Mouse (Mus musculus): ENCODE results near the gene Rftn2. TPM values are rescaled to one million over a fixed set of nuclear protein-coding genes. Genes with fewer than 3 reads are reported as not detected.

The Rftn2 gene
- polyA plus RNA-seq, 2 experiments: 24.3 to 27.0 TPM

DNA sequence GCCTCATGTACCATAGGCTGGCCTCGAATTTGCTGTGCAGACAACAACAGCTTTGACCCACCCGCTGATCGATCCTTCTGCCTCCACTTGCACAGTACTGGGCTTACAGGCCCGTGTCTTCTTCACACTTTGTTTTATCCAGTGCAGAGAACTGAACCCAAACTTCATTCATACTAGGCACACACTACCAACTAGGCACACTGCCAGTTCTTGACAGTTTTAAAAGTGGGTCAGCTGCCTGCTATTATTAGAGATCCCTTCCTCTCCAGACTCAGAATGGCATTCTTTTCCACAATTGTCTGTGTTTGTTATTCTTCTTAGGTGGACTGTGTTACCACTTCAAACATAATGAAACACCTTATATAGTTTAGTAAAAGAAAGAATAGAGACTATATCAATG, 5.2 kb downstream of the Rftn2 start:
- TF ChIP-seq POLR2A (IDR thresholded peaks at IDR 0.05; ENCODE audit: borderline replicate concordance, extremely low read depth, insufficient read depth, insufficient read length): no peak
- H3K4me2 ChIP-seq (replicated peaks; ENCODE audit: low read depth, low read length, severe bottlenecking): no peak overlapping the region
- whole genome bisulfite sequencing: 75% methylated on average over 4 of the region's 4 CpGs

DNA sequence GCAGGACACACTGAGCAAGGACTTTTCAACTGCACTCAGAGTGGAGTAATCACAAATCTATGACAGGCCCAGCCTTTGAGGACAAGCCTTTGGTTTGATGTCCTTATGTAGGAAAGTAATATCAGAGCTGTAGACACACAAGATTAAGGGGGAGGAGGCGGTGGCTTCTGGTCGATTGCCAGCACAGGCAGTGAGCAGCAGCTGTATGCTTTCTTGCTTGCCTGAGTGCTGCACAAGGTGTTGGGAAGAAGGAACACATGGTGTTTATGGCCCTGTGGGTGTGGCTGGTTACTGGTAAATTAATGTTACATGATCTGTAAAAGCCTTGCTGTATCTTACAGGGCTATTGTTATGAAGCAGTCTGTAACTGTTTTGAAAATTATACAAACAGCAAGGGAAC, 9.4 kb downstream of the Rftn2 start:
- DNase-seq (ENCODE audit: low spot score) (peak; percentile 55), ATAC-seq (ENCODE audit: low FRiP score, low read depth) (peak; percentile 58; the same call in 1 of the 2 replicates)
- Histone ChIP-seq H3K36me3 (ENCODE audit: control insufficient read depth, insufficient read depth, low read length) (peaks cover 8% of the 10 kb centered on the region), H3K27ac (replicated peaks; ENCODE audit: low read depth, low read length) (no peak overlapping the region), H3K27me3 (ENCODE audit: control insufficient read depth, insufficient read depth, low read length) (no peaks in the 10 kb centered on the region), H3K4me1 (ENCODE audit: control insufficient read depth, insufficient read depth, low read length) (peaks cover 9% of the 10 kb centered on the region), H3K9ac (ENCODE audit: low read depth, low read length, severe bottlenecking) (no peak overlapping the region), H3K9me3 (ENCODE audit: control insufficient read depth, low read length) (no peaks in the 10 kb centered on the region), H3K4me2 (replicated peaks; ENCODE audit: low read depth, low read length, severe bottlenecking) (no peak overlapping the region), H3K4me3 (replicated peaks; ENCODE audit: low read length) (no peak overlapping the region)
- TF ChIP-seq POLR2A (IDR thresholded peaks at IDR 0.05; ENCODE audit: borderline replicate concordance, extremely low read depth, insufficient read depth, insufficient read length): no peak
- 3% methylated on average over 2 of the region's 2 CpGs for WGBS

More for the DNA sequence above, 5.2 kb downstream of the Rftn2 start:
- Histone ChIP-seq H3K27me3 (ENCODE audit: control insufficient read depth, insufficient read depth, low read length) (no peaks in the 10 kb centered on the region), H3K27ac (replicated peaks; ENCODE audit: low read depth, low read length) (no peak overlapping the region), H3K9me3 (ENCODE audit: control insufficient read depth, low read length) (no peaks in the 10 kb centered on the region), H3K9ac (ENCODE audit: low read depth, low read length, severe bottlenecking) (no peak overlapping the region), H3K4me3 (replicated peaks; ENCODE audit: low read length) (no peak overlapping the region), H3K4me1 (ENCODE audit: control insufficient read depth, insufficient read depth, low read length) (peaks cover 30% of the 10 kb centered on the region), H3K36me3 (ENCODE audit: control insufficient read depth, insufficient read depth, low read length) (no peaks in the 10 kb centered on the region)
- no peak for ATAC-seq (ENCODE audit: low FRiP score, low read depth)
- peak; percentile 47 for DNase-seq (ENCODE audit: low spot score)

DNA sequence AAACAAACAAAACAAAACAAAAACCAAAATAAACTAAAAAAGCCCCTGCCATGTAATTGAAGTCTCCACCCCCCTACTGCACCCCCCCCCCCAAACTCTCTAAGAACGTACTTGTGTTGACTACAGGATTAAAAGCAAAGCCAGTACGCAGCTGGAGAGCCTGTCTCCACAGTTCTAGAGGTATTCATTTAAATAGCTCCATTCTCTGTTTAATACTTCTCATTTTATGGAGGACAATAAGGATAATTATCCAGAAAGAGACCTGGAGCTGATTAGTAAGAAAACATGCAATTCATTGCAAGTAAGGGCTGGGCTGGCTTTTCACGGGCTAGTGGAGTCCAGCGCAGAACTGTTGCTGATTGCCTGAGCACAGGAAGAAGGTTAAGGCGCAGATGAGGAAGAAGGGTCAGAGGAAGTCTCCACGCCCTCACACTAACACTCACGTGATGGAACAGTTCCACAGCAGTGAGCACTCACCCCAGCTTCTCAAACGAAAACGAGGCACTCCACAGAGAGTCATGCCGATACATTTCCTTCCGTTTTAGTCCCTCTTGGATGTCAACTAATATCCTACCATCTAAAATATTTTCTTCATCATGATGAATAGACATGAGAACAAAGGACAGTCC, 11.3 kb downstream of the Rftn2 start:
- H3K27ac ChIP-seq (replicated peaks; ENCODE audit: low read depth, low read length): no peak overlapping the region

DNA sequence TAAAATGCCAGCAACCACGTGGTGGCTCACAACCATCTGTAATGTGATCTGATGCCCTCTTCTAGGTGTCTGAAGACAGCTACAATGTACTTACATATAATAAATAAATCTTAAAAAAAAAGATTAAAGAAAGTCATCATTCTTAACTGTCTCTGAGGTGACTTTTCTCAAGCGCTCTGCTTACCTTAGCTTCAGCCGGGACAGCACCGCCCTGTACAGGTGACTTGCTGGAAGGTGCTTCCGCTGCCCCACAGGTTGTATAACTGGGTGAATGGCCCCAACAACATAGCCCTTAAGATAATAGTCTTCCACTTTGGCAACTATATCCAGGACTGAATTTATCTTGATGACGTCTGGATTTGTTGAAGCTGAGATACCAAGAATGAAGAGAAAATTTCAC, 12.6 kb downstream of the Rftn2 start:
- Histone ChIP-seq H3K4me1 (ENCODE audit: control insufficient read depth, insufficient read depth, low read length) (peaks cover 11% of the 10 kb centered on the region), H3K27ac (replicated peaks; ENCODE audit: low read depth, low read length) (no peak overlapping the region), H3K36me3 (ENCODE audit: control insufficient read depth, insufficient read depth, low read length) (peaks cover 23% of the 10 kb centered on the region), H3K9me3 (ENCODE audit: control insufficient read depth, low read length) (no peaks in the 10 kb centered on the region), H3K27me3 (ENCODE audit: control insufficient read depth, insufficient read depth, low read length) (no peaks in the 10 kb centered on the region), H3K4me2 (replicated peaks; ENCODE audit: low read depth, low read length, severe bottlenecking) (no peak overlapping the region), H3K4me3 (replicated peaks; ENCODE audit: low read length) (no peak overlapping the region), H3K9ac (ENCODE audit: low read depth, low read length, severe bottlenecking) (no peak overlapping the region)
- DNase-seq (ENCODE audit: low spot score) (no peak), ATAC-seq (ENCODE audit: low FRiP score, low read depth) (no peak)
- TF ChIP-seq POLR2A (IDR thresholded peaks at IDR 0.05; ENCODE audit: borderline replicate concordance, extremely low read depth, insufficient read depth, insufficient read length): no peak
- WGBS: 85% methylated on average over 6 of the region's 6 CpGs

More for the DNA sequence above, 11.3 kb downstream of the Rftn2 start:
- Histone ChIP-seq H3K4me1 (ENCODE audit: control insufficient read depth, insufficient read depth, low read length) (peaks cover 11% of the 10 kb centered on the region), H3K36me3 (ENCODE audit: control insufficient read depth, insufficient read depth, low read length) (peaks cover 21% of the 10 kb centered on the region), H3K27me3 (ENCODE audit: control insufficient read depth, insufficient read depth, low read length) (no peaks in the 10 kb centered on the region), H3K4me2 (replicated peaks; ENCODE audit: low read depth, low read length, severe bottlenecking) (no peak overlapping the region), H3K4me3 (replicated peaks; ENCODE audit: low read length) (no peak overlapping the region), H3K9ac (ENCODE audit: low read depth, low read length, severe bottlenecking) (no peak overlapping the region), H3K9me3 (ENCODE audit: control insufficient read depth, low read length) (no peaks in the 10 kb centered on the region)
- no peak for TF ChIP-seq POLR2A (IDR thresholded peaks at IDR 0.05; ENCODE audit: borderline replicate concordance, extremely low read depth, insufficient read depth, insufficient read length)
- ATAC-seq (ENCODE audit: low FRiP score, low read depth): no peak
- DNase-seq (ENCODE audit: low spot score): no peak
- WGBS: 37% methylated on average over 11 of the region's 11 CpGs

DNA sequence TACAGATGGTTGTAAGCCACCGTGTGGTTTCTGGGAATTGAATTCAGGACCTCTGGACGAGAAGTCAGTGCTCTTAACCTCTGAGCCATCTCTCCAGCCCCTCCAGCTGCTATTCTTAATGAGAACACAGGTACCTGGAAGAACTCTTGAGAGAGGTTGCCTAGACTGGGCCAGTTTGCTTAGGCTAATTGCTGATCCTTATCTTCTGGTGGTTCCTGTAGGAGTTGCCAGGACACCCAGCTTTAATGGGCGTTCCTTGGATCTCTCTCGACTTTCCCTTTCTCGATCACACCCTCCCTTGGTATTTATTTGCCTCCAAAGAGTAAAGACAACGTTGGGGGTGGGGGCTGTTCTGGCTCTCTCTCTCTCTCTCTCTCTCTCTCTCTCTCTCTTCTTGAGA, 13.1 kb downstream of the Rftn2 start:
- Histone ChIP-seq H3K27ac (replicated peaks; ENCODE audit: low read depth, low read length) (no peak overlapping the region), H3K4me2 (replicated peaks; ENCODE audit: low read depth, low read length, severe bottlenecking) (no peak overlapping the region), H3K4me3 (replicated peaks; ENCODE audit: low read length) (no peak overlapping the region), H3K27me3 (ENCODE audit: control insufficient read depth, insufficient read depth, low read length) (no peaks in the 10 kb centered on the region), H3K36me3 (ENCODE audit: control insufficient read depth, insufficient read depth, low read length) (peaks cover 28% of the 10 kb centered on the region), H3K9ac (ENCODE audit: low read depth, low read length, severe bottlenecking) (no peak overlapping the region), H3K9me3 (ENCODE audit: control insufficient read depth, low read length) (no peaks in the 10 kb centered on the region), H3K4me1 (ENCODE audit: control insufficient read depth, insufficient read depth, low read length) (peaks cover 11% of the 10 kb centered on the region)
- 35% methylated on average over 6 of the region's 6 CpGs for WGBS
- DNase-seq (ENCODE audit: low spot score) (no peak), ATAC-seq (ENCODE audit: low FRiP score, low read depth) (no peak)
- TF ChIP-seq POLR2A (IDR thresholded peaks at IDR 0.05; ENCODE audit: borderline replicate concordance, extremely low read depth, insufficient read depth, insufficient read length): no peak
